Mouse (Mus musculus) embryonic facial prominence, embryonic 14.5 days (tissue): Measurements from ENCODE around the gene Syt2. TPM values are rescaled to one million over a fixed set of nuclear protein-coding genes. Genes with fewer than 3 reads are reported as not detected.

ENCODE experiments used
- ATAC-seq: fragments of 200-750 bp; cut with Nextera tagmentation; 2 replicates; pipeline ENCODE4 v1.8.0; 2017; ENCODE audit warnings: low read depth, moderate number of reproducible peaks, moderate TSS enrichment
- DNase-seq: peaks from one replicate; pipeline ENCODE4 v3.0.0-alpha.2; 2015; ENCODE audit warnings: low spot score
- H3K27ac ChIP-seq: fragments of 300-500 bp; sonication (generic); replicated peaks from 2 replicates; pipeline ENCODE4 v1.5.1; 2014; ENCODE audit warnings: low read depth, mild to moderate bottlenecking, low read length, moderate library complexity
- H3K27me3 ChIP-seq: fragments of 300-500 bp; sonication (generic); replicated peaks from 2 replicates; pipeline ENCODE4 v1.6.1; 2014; ENCODE audit warnings: low read length; ENCODE audit not compliant: control insufficient read depth, insufficient read depth
- H3K36me3 ChIP-seq: fragments of 300-500 bp; sonication (generic); 2 replicates; pipeline ENCODE4 v1.6.1; 2014; ENCODE audit warnings: low read length, mixed read lengths; ENCODE audit not compliant: control insufficient read depth, insufficient read depth
- H3K4me1 ChIP-seq: fragments of 300-500 bp; sonication (generic); 2 replicates; pipeline ENCODE4 v1.6.1; 2014; ENCODE audit warnings: antibody characterized with exemption, low read length; ENCODE audit not compliant: control insufficient read depth, insufficient read depth
- H3K4me2 ChIP-seq: fragments of 300-500 bp; sonication (generic); 2 replicates; pipeline ENCODE4 v1.6.1; 2014; ENCODE audit warnings: low read depth, mild to moderate bottlenecking, low read length, moderate library complexity, mixed read lengths
- H3K4me3 ChIP-seq: fragments of 300-500 bp; sonication (generic); 2 replicates; pipeline ENCODE4 v1.5.1; 2014; ENCODE audit warnings: low read depth, mild to moderate bottlenecking, low read length
- H3K9ac ChIP-seq: fragments of 300-500 bp; sonication (generic); 2 replicates; pipeline ENCODE4 v1.6.1; 2014; ENCODE audit warnings: low read depth, mild to moderate bottlenecking, low read length, moderate library complexity, mixed read lengths
- H3K9me3 ChIP-seq: fragments of 300-500 bp; sonication (generic); 2 replicates; pipeline ENCODE4 v1.6.1; 2016; ENCODE audit warnings: low read length; ENCODE audit not compliant: control insufficient read depth
- WGBS: fragments of 180-500 bp; shearing (Covaris S2); extraction: QIAGEN DNeasy Blood & Tissue Kit; methylation state at CpG from one replicate; pipeline ENCODE4 v1.1.7; 2014; 5-methylcytosine and 5-hydroxymethylcytosine counted together
- polyA plus RNA-seq: library from polyadenylated mRNA; unstranded; fragments of >200 nt; fragmentation: Nextera tagmentation; extraction: Ambion mirVana; gene quantifications from 2 replicates; pipeline ENCODE4 v1.2.1, GENCODE M21; 2014

Gene Syt2
- polyA plus RNA-seq, 1 experiment from 2014 or later = 1.6 TPM

- peaks cover 7% of the 10 kb centered on the region for H3K27me3 ChIP-seq
- H3K9me3 ChIP-seq = no peaks in the 10 kb centered on the region
- ATAC-seq (no peak), DNase-seq (no peak)
- H3K4me3 ChIP-seq = no peak overlapping the region
- H3K4me2 ChIP-seq = no peak overlapping the region
- no peak overlapping the region for H3K27ac ChIP-seq
- WGBS = 77% methylated on average over 6 of the region's 6 CpGs
- peaks cover 4% of the 10 kb centered on the region for H3K36me3 ChIP-seq
- no peak overlapping the region for H3K9ac ChIP-seq
- no peaks in the 10 kb centered on the region for H3K4me1 ChIP-seq
Measured at GRCm38 (mm10) chr1:134639460-134639859, 7.0 kb upstream of the Syt2 start.

GRCm38 (mm10) chr1:134641507-134641906 lies 5.0 kb upstream of the Syt2 start:
- no peaks in the 10 kb centered on the region for H3K36me3 ChIP-seq
- no peak overlapping the region for H3K27ac ChIP-seq
- no peak overlapping the region for H3K9ac ChIP-seq
- H3K4me1 ChIP-seq = no peaks in the 10 kb centered on the region; the same call in 1 of the 2 replicates
- DNase-seq = no peak
- H3K4me2 ChIP-seq = no peak overlapping the region
- peaks cover 27% of the 10 kb centered on the region for H3K27me3 ChIP-seq
- H3K9me3 ChIP-seq = no peaks in the 10 kb centered on the region
- H3K4me3 ChIP-seq = no peak overlapping the region
- no peak for ATAC-seq
- 22% methylated on average over 3 of the region's 3 CpGs for WGBS

- no peaks in the 10 kb centered on the region for H3K9me3 ChIP-seq
- H3K9ac ChIP-seq = no peak overlapping the region
- H3K4me2 ChIP-seq = no peak overlapping the region
- no peak overlapping the region for H3K27ac ChIP-seq
- H3K4me1 ChIP-seq = no peaks in the 10 kb centered on the region; the same call in 1 of the 2 replicates
- H3K27me3 ChIP-seq = peaks cover 49% of the 10 kb centered on the region
- ATAC-seq = no peak
- no peak for DNase-seq
- no peak overlapping the region for H3K4me3 ChIP-seq
- WGBS = 68% methylated on average over 6 of the region's 6 CpGs
- no peaks in the 10 kb centered on the region for H3K36me3 ChIP-seq
Measured at GRCm38 (mm10) chr1:134643702-134644101, 2.8 kb upstream of the Syt2 start.

GRCm38 (mm10) chr1:134645408-134646200 lies 873 bp upstream of the Syt2 start:
- Histone ChIP-seq H3K27ac (no peak overlapping the region), H3K9me3 (no peaks in the 10 kb centered on the region), H3K4me2 (peak overlapping the region; percentile 90), H3K4me3 (peak overlapping the region; percentile 54), H3K27me3 (peaks cover 55% of the 10 kb centered on the region), H3K4me1 (no peaks in the 10 kb centered on the region; the same call in 1 of the 2 replicates), H3K9ac (no peak overlapping the region; the same call in 1 of the 2 replicates), H3K36me3 (no peaks in the 10 kb centered on the region)
- 14% methylated on average over 16 of the region's 16 CpGs for WGBS
- DNase-seq (no peak), ATAC-seq (no peak)

DNA sequence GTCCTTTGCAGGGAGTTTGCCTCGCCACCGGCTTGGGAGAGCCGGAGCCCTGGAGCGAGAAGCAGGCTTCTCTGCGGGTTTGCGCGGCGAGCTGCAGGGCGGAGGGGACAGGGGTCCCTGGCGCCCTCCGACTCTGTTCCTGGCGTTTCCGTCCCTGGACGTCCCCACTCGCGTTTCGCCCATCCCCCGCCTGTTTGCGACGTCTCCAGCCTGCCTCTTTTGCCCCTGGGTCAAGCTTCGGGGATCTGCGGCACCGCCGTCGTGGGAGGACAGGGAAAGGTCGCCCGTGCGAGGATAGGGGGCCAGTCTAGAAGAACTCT lies 446 bp downstream of the Syt2 start:
- H3K27me3 ChIP-seq = peaks cover 55% of the 10 kb centered on the region
- H3K27ac ChIP-seq = no peak overlapping the region
- no peak for DNase-seq
- H3K4me1 ChIP-seq = peaks cover 6% of the 10 kb centered on the region
- peak overlapping the region; percentile 55 for H3K9ac ChIP-seq
- H3K4me2 ChIP-seq = peak overlapping the region; percentile 90
- 2% methylated on average over 23 of the region's 28 CpGs for WGBS
- no peaks in the 10 kb centered on the region for H3K36me3 ChIP-seq
- H3K9me3 ChIP-seq = no peaks in the 10 kb centered on the region
- ATAC-seq = no peak
- peak overlapping the region; percentile 54 for H3K4me3 ChIP-seq

DNA sequence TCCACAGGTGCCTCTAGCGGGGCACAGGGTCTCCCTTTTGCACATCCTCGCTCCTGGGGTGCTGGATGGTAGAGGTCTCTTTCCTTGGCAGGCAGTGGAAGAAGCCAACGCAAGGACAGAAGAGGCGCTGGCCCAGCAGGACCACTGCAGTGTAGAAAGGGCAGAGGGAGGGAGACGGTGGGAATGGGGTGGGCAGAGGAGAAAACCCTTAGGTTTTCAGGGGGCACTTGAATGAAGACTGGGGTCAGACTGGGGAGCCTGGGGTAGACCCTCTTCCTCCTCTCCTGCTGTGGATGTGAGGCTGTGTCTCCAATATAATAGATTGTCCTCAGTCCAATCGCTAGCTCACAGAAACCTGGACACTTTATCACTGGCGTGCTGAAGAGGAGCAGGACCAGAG lies 1.1 kb downstream of the Syt2 start:
- no peak overlapping the region for H3K9ac ChIP-seq
- H3K4me2 ChIP-seq = no peak overlapping the region
- H3K27ac ChIP-seq = no peak overlapping the region
- H3K4me3 ChIP-seq = no peak overlapping the region
- no peaks in the 10 kb centered on the region for H3K36me3 ChIP-seq
- no peaks in the 10 kb centered on the region for H3K9me3 ChIP-seq
- ATAC-seq = no peak
- peaks cover 8% of the 10 kb centered on the region for H3K4me1 ChIP-seq
- H3K27me3 ChIP-seq = peaks cover 55% of the 10 kb centered on the region
- WGBS = 28% methylated on average over 7 of the region's 7 CpGs
- DNase-seq = no peak

GRCm38 (mm10) chr1:134650816-134651215 lies 4.3 kb downstream of the Syt2 start:
- H3K27me3 ChIP-seq = peaks cover 41% of the 10 kb centered on the region
- no peaks in the 10 kb centered on the region for H3K36me3 ChIP-seq
- H3K9ac ChIP-seq = no peak overlapping the region
- ATAC-seq = no peak
- no peak overlapping the region for H3K4me3 ChIP-seq
- no peaks in the 10 kb centered on the region for H3K9me3 ChIP-seq
- peaks cover 8% of the 10 kb centered on the region for H3K4me1 ChIP-seq
- no peak overlapping the region for H3K27ac ChIP-seq
- no peak for DNase-seq
- WGBS = 80% methylated on average over 5 of the region's 5 CpGs
- no peak overlapping the region for H3K4me2 ChIP-seq

DNA sequence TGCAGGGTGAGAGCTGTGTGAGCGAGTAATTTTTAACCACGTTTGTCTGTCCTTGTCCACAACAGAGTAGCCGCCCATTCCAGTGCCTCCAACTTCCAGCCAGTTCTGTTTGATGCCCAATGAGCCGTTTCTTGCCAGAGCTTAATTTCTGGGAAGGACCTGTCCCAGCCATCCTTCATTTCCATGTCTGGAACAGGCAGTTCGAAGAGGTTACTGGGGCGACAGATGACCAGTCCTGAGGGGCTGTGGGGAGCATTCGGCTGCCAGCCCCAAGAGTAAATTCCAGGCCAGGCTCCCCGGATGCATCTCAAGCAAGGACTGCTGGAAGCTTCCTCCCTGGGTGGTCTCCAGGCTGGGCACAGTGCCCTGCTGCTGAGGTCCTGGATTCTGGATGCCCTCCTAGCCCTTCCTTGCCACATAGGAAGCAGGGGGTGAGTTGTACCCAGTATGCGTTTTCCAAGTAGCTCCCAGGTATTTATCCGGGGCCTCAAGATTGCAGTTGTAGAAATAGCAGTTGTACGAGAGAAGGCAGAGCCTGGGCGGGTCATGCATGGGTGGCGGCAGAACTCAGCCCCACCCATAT lies 4.9 kb downstream of the Syt2 start:
- Histone ChIP-seq H3K27ac (no peak overlapping the region), H3K4me2 (no peak overlapping the region; the same call in 1 of the 2 replicates), H3K4me3 (no peak overlapping the region), H3K9ac (no peak overlapping the region), H3K4me1 (peaks cover 8% of the 10 kb centered on the region), H3K9me3 (no peaks in the 10 kb centered on the region), H3K27me3 (peaks cover 37% of the 10 kb centered on the region), H3K36me3 (no peaks in the 10 kb centered on the region)
- DNase-seq (peak; percentile 62), ATAC-seq (no peak)
- WGBS = 44% methylated on average over 13 of the region's 13 CpGs
